Mouse (Mus musculus) naive thymus-derived CD4-positive, alpha-beta T cell, adult 5 months (primary cell): ENCODE data around the gene Ddx59. TPM values are rescaled to one million over a fixed set of nuclear protein-coding genes. Genes with fewer than 3 reads are reported as not detected.

ENCODE experiments used
- polyA plus RNA-seq: library from polyadenylated mRNA; unstranded; fragments of 100-300 nt; shearing (Covaris generic); gene quantifications from one replicate; pipeline ENCODE4 v1.2.1, GENCODE M21; 2017

Gene Ddx59
- 17.5 TPM for polyA plus RNA-seq

DNA sequence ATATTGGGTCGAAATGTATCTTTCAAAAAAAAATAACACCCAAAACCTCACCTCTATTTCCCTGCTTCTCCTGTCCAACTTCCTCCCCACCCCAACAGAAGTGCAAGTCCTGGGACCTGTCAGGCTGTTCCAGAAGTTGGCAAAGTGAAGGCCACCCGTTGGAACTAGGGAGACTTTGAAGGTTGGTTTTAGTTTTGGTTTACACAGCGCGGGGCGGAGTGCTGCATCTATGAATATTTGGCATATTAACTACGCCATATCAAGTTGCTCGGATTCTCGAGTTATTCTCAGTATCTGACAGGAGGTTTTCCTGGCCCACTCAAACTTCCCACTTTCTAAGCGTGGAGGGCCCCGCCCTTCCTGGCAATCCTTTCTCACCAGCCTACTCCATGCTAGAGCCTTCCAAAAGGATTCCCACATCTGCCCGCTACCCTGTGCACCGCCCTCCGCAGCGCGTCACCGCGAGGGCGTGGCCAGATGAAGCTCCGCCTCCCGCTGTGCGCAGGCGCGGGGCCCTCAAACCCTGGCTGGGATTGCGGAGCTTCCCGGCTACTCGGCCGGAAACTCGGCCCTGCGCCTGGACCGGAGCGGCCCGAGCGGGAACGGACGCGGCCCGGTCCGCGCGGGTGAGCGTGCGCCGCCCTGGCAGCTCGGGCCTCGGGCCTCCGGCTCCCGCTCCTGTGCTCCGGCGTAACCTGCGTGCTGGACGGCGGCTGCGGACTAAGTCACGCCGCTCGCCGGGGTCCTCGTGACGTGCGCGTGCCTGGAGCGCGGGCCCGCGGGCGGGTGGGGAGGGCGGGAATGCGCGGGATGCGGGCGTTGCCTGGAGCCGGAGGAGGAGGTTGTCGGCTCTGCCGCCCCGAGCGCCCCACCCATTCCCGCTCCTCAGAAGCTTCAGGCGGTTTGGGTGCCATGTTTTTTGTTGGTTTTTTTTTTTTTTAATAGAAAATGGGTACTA, at the start of gene Ddx59:
Ddx59 (plus strand) TSS at position 474 of the 958 bp plus-strand sequence.

DNA sequence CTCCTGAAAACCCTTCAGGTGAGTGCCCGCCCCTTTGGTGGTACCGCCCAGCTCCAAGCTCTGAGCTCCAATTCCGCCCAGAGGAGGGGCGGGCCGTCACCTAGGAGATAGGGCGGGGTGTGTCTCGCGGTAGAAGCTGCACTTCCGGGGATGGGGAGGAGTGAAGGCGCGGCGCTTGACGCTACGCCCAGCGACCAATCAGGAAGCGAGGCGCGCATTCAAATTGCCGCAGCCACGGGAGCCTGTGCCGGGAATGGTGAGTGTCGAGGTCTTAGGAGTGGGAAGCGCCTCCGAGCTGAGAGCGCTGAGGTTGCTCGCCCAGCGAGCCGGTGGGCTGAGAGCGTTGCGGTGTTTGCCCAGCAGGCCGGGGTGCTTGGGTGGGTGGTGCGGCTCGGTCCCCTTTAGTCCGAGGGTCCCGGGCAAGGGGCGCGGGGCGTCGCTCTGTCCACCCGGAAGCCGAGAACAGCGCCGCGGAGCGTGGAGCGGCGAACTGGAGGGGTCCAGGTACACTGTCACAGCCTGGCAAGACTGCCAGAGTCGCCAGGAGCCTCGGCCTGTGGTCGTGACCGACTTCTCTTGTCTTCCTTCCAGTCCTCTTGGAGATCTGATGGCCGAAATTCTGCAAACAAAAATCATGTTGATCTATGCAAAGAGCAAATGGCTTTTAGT, 51.2 kb downstream of the Ddx59 start, which contains the start of gene Kif14:
Kif14 (plus strand) TSS at position 201 of the 669 bp plus-strand sequence.

Other genes with a start within 250 kb of the Ddx59 start
- not detected for gene Mroh3, start 202.4 kb upstream of the Ddx59 start, polyA plus RNA-seq
- not detected for gene Inava, start 181.0 kb upstream of the Ddx59 start, polyA plus RNA-seq
- gene Gpr25, start 154.4 kb upstream of the Ddx59 start, polyA plus RNA-seq, result not detected
- 38.7 TPM for gene Camsap2, start 69.2 kb upstream of the Ddx59 start, polyA plus RNA-seq
- not detected for gene Kif14, start 51.1 kb downstream of the Ddx59 start, polyA plus RNA-seq
- 103 TPM for gene Zfp281, start 209.6 kb downstream of the Ddx59 start, polyA plus RNA-seq